Mouse (Mus musculus) hindbrain, embryonic 11.5 days (tissue): ENCODE results near the gene Olfr922. TPM values are rescaled to one million over a fixed set of nuclear protein-coding genes. Genes with fewer than 3 reads are reported as not detected.

Experiments
- ATAC-seq: fragments of 200-750 bp; cut with Nextera tagmentation; 2 replicates; pipeline ENCODE4 v1.8.0; 2017; ENCODE audit warnings: mild to moderate bottlenecking, moderate TSS enrichment, moderate library complexity; ENCODE audit not compliant: low FRiP score
- DNase-seq: peaks from one replicate; pipeline ENCODE4 v3.0.0-alpha.2; 2015; ENCODE audit warnings: low spot score
- H3K27ac ChIP-seq: fragments of 300-500 bp; sonication (generic); 2 replicates; pipeline ENCODE4 v1.5.1; 2014; ENCODE audit warnings: mild to moderate bottlenecking, low read depth, low read length
- H3K27me3 ChIP-seq: fragments of 300-500 bp; sonication (generic); 2 replicates; pipeline ENCODE4 v1.6.1; 2014; ENCODE audit warnings: mild to moderate bottlenecking, low read length, moderate library complexity, mixed read lengths; ENCODE audit not compliant: control insufficient read depth, insufficient read depth
- H3K36me3 ChIP-seq: fragments of 300-500 bp; sonication (generic); 2 replicates; pipeline ENCODE4 v1.6.1; 2014; ENCODE audit warnings: mild to moderate bottlenecking, low read length, moderate library complexity, mixed read lengths; ENCODE audit not compliant: control insufficient read depth, insufficient read depth
- H3K4me1 ChIP-seq: fragments of 300-500 bp; sonication (generic); replicated peaks from 2 replicates; pipeline ENCODE4 v1.6.1; 2014; ENCODE audit warnings: low read length, mixed read lengths; ENCODE audit not compliant: control insufficient read depth, insufficient read depth
- H3K4me2 ChIP-seq: fragments of 300-500 bp; sonication (generic); replicated peaks from 2 replicates; pipeline ENCODE4 v1.6.1; 2014; ENCODE audit warnings: mild to moderate bottlenecking, low read depth, low read length
- H3K4me3 ChIP-seq: fragments of 300-500 bp; sonication (generic); 2 replicates; pipeline ENCODE4 v1.5.1; 2014; ENCODE audit warnings: low read depth, low read length
- H3K9ac ChIP-seq: fragments of 300-500 bp; sonication (generic); 2 replicates; pipeline ENCODE4 v1.6.1; 2014; ENCODE audit warnings: low read depth, low read length
- H3K9me3 ChIP-seq: fragments of 300-500 bp; sonication (generic); 2 replicates; pipeline ENCODE4 v1.6.1; 2016; ENCODE audit warnings: low read length; ENCODE audit not compliant: control insufficient read depth
- WGBS: fragments of 180-500 bp; shearing (Covaris S2); extraction: QIAGEN DNeasy Blood & Tissue Kit; methylation state at CpG from one replicate; pipeline ENCODE4 v1.1.7; 2014; 5-methylcytosine and 5-hydroxymethylcytosine counted together
- polyA plus RNA-seq: library from polyadenylated mRNA; unstranded; fragments of >200 nt; fragmentation: Nextera tagmentation; extraction: Ambion mirVana; gene quantifications from 2 replicates; pipeline ENCODE4 v1.2.1, GENCODE M21; 2014

Olfr922 gene
- polyA plus RNA-seq = not detected in 2 replicates

GRCm38 (mm10) chr9:38814314-38814713 lies at the start of gene Olfr922:
TSS of gene Olfr922 (plus strand) at chr9:38814614.
- Histone ChIP-seq H3K4me1 (no peaks in the 10 kb centered on the region), H3K4me3 (no peak within 1 kb of the TSS), H3K27ac (no peak within 1 kb of the TSS), H3K4me2 (no peak within 1 kb of the TSS), H3K9me3 (no peaks in the 10 kb centered on the region), H3K36me3 (no peaks in the 10 kb centered on the region), H3K27me3 (no peaks in the 10 kb centered on the region), H3K9ac (no peak within 1 kb of the TSS)
- WGBS = 70% methylated on average over 2 of the region's 2 CpGs
- DNase-seq = no peak
- no peak for ATAC-seq

DNA sequence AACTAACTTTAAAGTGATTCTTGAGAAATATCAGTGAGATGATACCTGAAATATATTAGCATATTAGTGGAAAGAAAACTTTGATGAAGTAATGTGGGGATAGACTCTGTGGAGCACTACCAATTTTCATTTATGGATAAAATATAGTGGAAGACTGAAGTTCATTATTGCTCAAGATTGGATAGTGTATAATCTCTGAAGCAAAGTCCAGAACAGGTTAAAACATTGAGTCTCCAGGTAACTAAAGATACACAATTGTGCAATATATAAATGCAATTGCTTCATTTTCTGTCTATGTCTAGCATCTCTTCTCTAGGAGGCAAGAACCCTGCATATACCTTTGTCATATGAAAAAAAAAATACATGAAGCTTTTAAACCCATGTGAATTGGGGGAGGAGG lies 41.6 kb upstream of the Olfr922 start, which contains the start of gene Olfr921:
Gene Olfr921, plus strand, starts transcription at position 301 of the 400 bp plus-strand sequence.
- ATAC-seq = no peak
- Histone ChIP-seq H3K4me3 (no peak within 1 kb of the TSS), H3K36me3 (no peaks in the 10 kb centered on the region), H3K9me3 (no peaks in the 10 kb centered on the region), H3K4me1 (no peaks in the 10 kb centered on the region), H3K27me3 (no peaks in the 10 kb centered on the region), H3K27ac (no peak within 1 kb of the TSS), H3K9ac (no peak within 1 kb of the TSS), H3K4me2 (no peak within 1 kb of the TSS)
- DNase-seq = no peak

DNA sequence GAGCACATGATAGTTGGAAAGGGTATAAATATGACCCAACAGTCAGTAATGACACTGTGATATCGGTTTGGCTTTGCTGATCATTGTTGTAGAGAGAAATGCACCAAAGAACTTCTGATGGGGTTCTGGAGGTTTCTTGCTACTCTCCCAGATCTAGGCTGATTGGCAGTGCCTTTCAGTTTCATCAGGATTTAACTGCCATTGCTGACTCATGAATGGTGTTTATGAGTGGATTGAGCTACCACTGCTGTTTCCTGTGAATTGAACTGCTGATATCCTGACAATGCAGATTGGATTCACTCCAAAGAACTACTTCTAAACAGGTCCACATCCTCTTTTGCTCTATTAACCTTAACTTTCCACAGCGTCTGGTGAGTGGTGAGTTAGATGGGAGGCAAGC lies 21.7 kb upstream of the Olfr922 start:
- Histone ChIP-seq H3K4me3 (no peak overlapping the region), H3K4me1 (no peaks in the 10 kb centered on the region), H3K4me2 (no peak overlapping the region), H3K27me3 (no peaks in the 10 kb centered on the region), H3K9ac (no peak overlapping the region), H3K36me3 (no peaks in the 10 kb centered on the region), H3K9me3 (no peaks in the 10 kb centered on the region), H3K27ac (no peak overlapping the region)
- DNase-seq (no peak), ATAC-seq (no peak)
- whole genome bisulfite sequencing = 92% methylated on average over 2 of the region's 2 CpGs

GRCm38 (mm10) chr9:38805696-38806095 lies 8.7 kb upstream of the Olfr922 start:
- no peaks in the 10 kb centered on the region for H3K36me3 ChIP-seq
- no peak overlapping the region for H3K27ac ChIP-seq
- no peak overlapping the region for H3K4me2 ChIP-seq
- no peak overlapping the region for H3K9ac ChIP-seq
- ATAC-seq (no peak), DNase-seq (no peak)
- no peaks in the 10 kb centered on the region for H3K9me3 ChIP-seq
- H3K27me3 ChIP-seq = no peaks in the 10 kb centered on the region
- H3K4me3 ChIP-seq = no peak overlapping the region
- no peaks in the 10 kb centered on the region for H3K4me1 ChIP-seq

- Histone ChIP-seq H3K4me1 (no peaks in the 10 kb centered on the region), H3K4me3 (no peak overlapping the region), H3K27me3 (no peaks in the 10 kb centered on the region), H3K36me3 (no peaks in the 10 kb centered on the region), H3K27ac (no peak overlapping the region), H3K9ac (no peak overlapping the region), H3K4me2 (no peak overlapping the region), H3K9me3 (no peaks in the 10 kb centered on the region)
- ATAC-seq (no peak), DNase-seq (no peak)
- 90% methylated on average over 1 of the region's 1 CpGs for WGBS
Observed at GRCm38 (mm10) chr9:38815458-38815986, 1.1 kb downstream of the Olfr922 start.

DNA sequence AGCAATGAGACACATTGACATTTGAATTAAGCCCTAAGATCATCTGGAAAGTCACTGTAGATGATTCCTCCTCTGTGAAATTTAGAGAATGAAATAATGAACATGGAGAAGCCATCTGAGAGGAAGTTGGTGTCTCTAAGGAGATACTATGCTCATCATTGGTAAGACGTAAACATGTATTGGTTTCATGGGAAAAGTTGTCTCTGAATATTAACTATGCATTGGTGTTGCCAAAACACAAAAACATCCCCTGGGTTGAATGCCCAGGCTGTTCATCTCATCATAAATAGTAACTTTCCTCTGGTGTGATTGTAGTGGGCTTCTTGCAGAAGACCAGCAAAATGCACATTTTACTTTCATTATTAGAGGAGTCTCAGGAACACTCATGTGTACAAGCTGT lies 11.8 kb downstream of the Olfr922 start, which contains the start of gene Olfr923:
Gene Olfr923, plus strand, starts transcription at position 301 of the 400 bp plus-strand sequence.
- no peak for ATAC-seq
- 90% methylated on average over 1 of the region's 1 CpGs for WGBS
- Histone ChIP-seq H3K27me3 (no peaks in the 10 kb centered on the region), H3K27ac (no peak within 1 kb of the TSS), H3K4me2 (no peak within 1 kb of the TSS), H3K36me3 (no peaks in the 10 kb centered on the region), H3K4me1 (no peaks in the 10 kb centered on the region), H3K9ac (no peak within 1 kb of the TSS), H3K9me3 (no peaks in the 10 kb centered on the region), H3K4me3 (no peak within 1 kb of the TSS)
- DNase-seq = no peak

DNA sequence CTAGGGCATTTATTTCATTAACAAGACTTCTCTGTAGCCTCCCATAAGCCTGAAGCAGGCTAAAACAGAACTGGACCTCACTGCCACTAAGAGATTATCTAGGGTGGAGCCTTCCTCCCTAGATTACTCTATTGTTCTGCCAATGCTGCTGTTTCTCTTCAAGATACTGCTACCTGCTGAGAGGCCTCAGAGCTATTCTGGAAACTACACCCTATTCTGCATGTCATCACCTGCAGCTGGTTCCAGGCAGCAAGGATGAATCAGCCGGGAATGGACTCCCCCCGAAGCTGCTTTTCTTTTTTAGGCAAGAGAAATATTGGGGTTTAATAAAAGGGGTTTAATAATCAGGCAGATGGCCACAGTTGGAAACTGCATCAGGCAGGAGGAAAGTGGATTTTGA lies 18.6 kb downstream of the Olfr922 start:
- Histone ChIP-seq H3K27me3 (no peaks in the 10 kb centered on the region), H3K4me1 (no peaks in the 10 kb centered on the region), H3K9ac (no peak overlapping the region), H3K9me3 (no peaks in the 10 kb centered on the region), H3K4me3 (no peak overlapping the region), H3K4me2 (no peak overlapping the region), H3K36me3 (no peaks in the 10 kb centered on the region), H3K27ac (no peak overlapping the region)
- ATAC-seq = no peak
- DNase-seq = no peak
- WGBS = 86% methylated on average over 2 of the region's 2 CpGs

GRCm38 (mm10) chr9:38844149-38844548 lies 29.7 kb downstream of the Olfr922 start, which contains the start of gene Olfr924:
TSS of gene Olfr924 (plus strand) at chr9:38844449.
- Histone ChIP-seq H3K27me3 (no peaks in the 10 kb centered on the region), H3K27ac (no peak within 1 kb of the TSS), H3K36me3 (no peaks in the 10 kb centered on the region), H3K4me3 (no peak within 1 kb of the TSS), H3K9ac (no peak within 1 kb of the TSS), H3K4me1 (no peaks in the 10 kb centered on the region), H3K9me3 (no peaks in the 10 kb centered on the region), H3K4me2 (no peak within 1 kb of the TSS)
- DNase-seq (no peak), ATAC-seq (no peak)
- 89% methylated on average over 1 of the region's 1 CpGs for WGBS

DNA sequence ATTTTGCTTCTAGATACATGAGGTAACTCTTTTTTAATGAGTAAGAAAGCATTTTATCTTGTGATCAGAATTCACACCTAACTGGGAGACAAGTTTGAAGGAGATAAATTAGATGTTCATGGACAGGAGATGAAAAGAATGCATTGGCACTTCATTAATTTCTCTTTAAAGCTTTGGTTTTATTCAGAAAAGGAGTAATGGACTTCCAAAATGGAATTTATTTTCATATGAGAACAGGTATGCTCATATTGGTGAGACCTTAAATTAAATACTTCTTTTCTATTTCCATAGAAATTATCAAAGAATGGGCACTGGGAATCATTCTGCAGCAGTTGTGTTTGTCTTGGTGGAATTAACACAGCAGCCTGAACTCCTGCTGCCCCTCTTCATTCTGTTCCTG lies 40.3 kb downstream of the Olfr922 start, which contains the start of gene Olfr26:
Gene Olfr26, plus strand, starts transcription at position 301 of the 400 bp plus-strand sequence.
- DNase-seq = no peak
- Histone ChIP-seq H3K4me3 (no peak within 1 kb of the TSS), H3K9me3 (no peaks in the 10 kb centered on the region), H3K27ac (no peak within 1 kb of the TSS), H3K4me1 (no peaks in the 10 kb centered on the region), H3K27me3 (no peaks in the 10 kb centered on the region), H3K9ac (no peak within 1 kb of the TSS), H3K4me2 (no peak within 1 kb of the TSS), H3K36me3 (no peaks in the 10 kb centered on the region)
- ATAC-seq = no peak
